Mouse (Mus musculus): ENCODE measurements around the gene Itgb7.

The Itgb7 gene

GRCm38 (mm10) chr15:102231748-102232147, at the start of gene Itgb7:
Gene Itgb7, minus strand, starts transcription at chr15:102231944.
- no peak for DNase-seq

GRCm38 (mm10) chr15:102280623-102281022, 48.9 kb upstream of the Itgb7 start:
- no peak for DNase-seq

- no peak for DNase-seq
Measured at GRCm38 (mm10) chr15:102279783-102280520, 48.2 kb upstream of the Itgb7 start.

- DNase-seq = peak; percentile 87 to 95
Measured at GRCm38 (mm10) chr15:102279092-102279782, 47.5 kb upstream of the Itgb7 start, which contains the start of gene Mfsd5. Gene Mfsd5, plus strand, starts transcription at chr15:102279454.

GRCm38 (mm10) chr15:102278726-102279091, 47.0 kb upstream of the Itgb7 start:
- DNase-seq = no peak

- DNase-seq = no peak
Measured at GRCm38 (mm10) chr15:102273982-102274716, 42.4 kb upstream of the Itgb7 start.

- peak; percentile 24 to 34 for DNase-seq
Measured at GRCm38 (mm10) chr15:102271441-102271840, 39.7 kb upstream of the Itgb7 start.

GRCm38 (mm10) chr15:102270274-102270960, 38.7 kb upstream of the Itgb7 start, which contains the start of gene Gm9918:
Gene Gm9918, plus strand, starts transcription at chr15:102270563.
- DNase-seq = peak in 1 of 2 experiments; percentile 6

GRCm38 (mm10) chr15:102265548-102265947, 33.8 kb upstream of the Itgb7 start:
- no peak for DNase-seq

GRCm38 (mm10) chr15:102263037-102263436, 31.3 kb upstream of the Itgb7 start:
- no peak for DNase-seq

- no peak for DNase-seq
Measured at GRCm38 (mm10) chr15:102262582-102262981, 30.8 kb upstream of the Itgb7 start.

GRCm38 (mm10) chr15:102258581-102259253, 27.0 kb upstream of the Itgb7 start:
- DNase-seq = no peak

GRCm38 (mm10) chr15:102258076-102258470, 26.3 kb upstream of the Itgb7 start:
- peak in 1 of 2 experiments; percentile 62 for DNase-seq

GRCm38 (mm10) chr15:102257202-102258075, 25.7 kb upstream of the Itgb7 start, which contains the start of gene Rarg:
Gene Rarg, minus strand, starts transcription at chr15:102257517.
- peak; percentile 62 to 67 for DNase-seq

- DNase-seq = no peak
Measured at GRCm38 (mm10) chr15:102256431-102257201, 24.9 kb upstream of the Itgb7 start.

GRCm38 (mm10) chr15:102255547-102256255, 24.0 kb upstream of the Itgb7 start:
- peak; percentile 61 to 71 for DNase-seq

GRCm38 (mm10) chr15:102250521-102250920, 18.8 kb upstream of the Itgb7 start:
- no peak for DNase-seq

- DNase-seq = no peak
Measured at GRCm38 (mm10) chr15:102249967-102250366, 18.2 kb upstream of the Itgb7 start.

- DNase-seq = peak in 1 of 2 experiments; percentile 69
Measured at GRCm38 (mm10) chr15:102249251-102249691, 17.5 kb upstream of the Itgb7 start.
